Mouse (Mus musculus) CH12.LX (cell line): ENCODE results near the gene U2af2. TPM values are rescaled to one million over a fixed set of nuclear protein-coding genes. Genes with fewer than 3 reads are reported as not detected.

Experiments
- DNase-seq: peaks from one replicate; pipeline ENCODE4 v3.0.0-alpha.2; 2013; ENCODE audit errors: extremely low read depth
- H3K27ac ChIP-seq: 2 replicates; pipeline ENCODE4 v1.5.1; 2012; ENCODE audit warnings: low read depth, mild to moderate bottlenecking, control low read depth, moderate library complexity; ENCODE audit not compliant: insufficient read depth
- H3K27me3 ChIP-seq: replicated peaks from 2 replicates; pipeline ENCODE3; 2012; ENCODE audit warnings: inconsistent platforms
- H3K36me3 ChIP-seq, 2 experiments: replicated peaks in 1 of 2; 2 replicates each; pipeline versions ENCODE3 to v1.6.1; 2012; ENCODE audit warnings: inconsistent platforms in 1 of 2, low read length in 1 of 2, mild to moderate bottlenecking in 1 of 2, mixed read lengths in 1 of 2, moderate library complexity in 1 of 2; ENCODE audit not compliant: control insufficient read depth in 1 of 2, insufficient read depth in 1 of 2
- H3K4me1 ChIP-seq, 2 experiments: 2 replicates each; pipeline ENCODE4 v1.6.1; 2012; ENCODE audit warnings: inconsistent platforms in 1 of 2, moderate library complexity in 1 of 2; ENCODE audit not compliant: insufficient read depth in 2 of 2, control insufficient read depth in 1 of 2
- H3K4me2 ChIP-seq: 2 replicates; pipeline ENCODE4 v1.6.1; 2012; ENCODE audit warnings: low read depth, mild to moderate bottlenecking, control low read depth; ENCODE audit not compliant: poor library complexity, insufficient read depth, severe bottlenecking
- H3K4me3 ChIP-seq, 3 experiments: fragments of 150-350 bp in 1 of 3; sonication (generic) in 1 of 3; replicated peaks in 1 of 3; 2 replicates each; pipeline versions ENCODE3 to v1.5.1; 2011 to 2012; ENCODE audit warnings: low read depth in 2 of 3, low read length in 2 of 3, mild to moderate bottlenecking in 2 of 3, moderate library complexity in 2 of 3, control low read depth in 1 of 3, improper control_type of control experiment in 1 of 3, inconsistent platforms in 1 of 3, mixed read lengths in 1 of 3; ENCODE audit not compliant: poor library complexity in 1 of 3
- H3K79me2 ChIP-seq: replicated peaks from 2 replicates; pipeline ENCODE4 v1.6.1; 2012; ENCODE audit warnings: mild to moderate bottlenecking, moderate library complexity; ENCODE audit not compliant: control insufficient read depth, poor library complexity, insufficient read depth, severe bottlenecking; ENCODE audit errors: extremely low read depth
- H3K9ac ChIP-seq: 2 replicates; pipeline ENCODE4 v1.6.1; 2012; ENCODE audit warnings: low read depth, mild to moderate bottlenecking, control low read depth, moderate library complexity; ENCODE audit not compliant: insufficient read depth
- H3K9me3 ChIP-seq: replicated peaks from 2 replicates; pipeline ENCODE3; 2012; ENCODE audit warnings: low read length, inconsistent platforms, mixed read lengths
- BHLHE40 ChIP-seq: IDR thresholded peaks from 2 replicates; pipeline ENCODE4 v1.6.1; 2011; ENCODE audit warnings: mild to moderate bottlenecking, low read depth, low read length, improper control_type of control experiment
- CHD1 ChIP-seq: IDR thresholded peaks from 2 replicates; pipeline ENCODE4 v1.6.1; 2012; ENCODE audit warnings: low read depth, low read length, improper control_type of control experiment, inconsistent platforms
- E2F4 ChIP-seq: IDR thresholded peaks from 2 replicates; pipeline ENCODE4 v1.6.1; 2011; ENCODE audit warnings: low read depth, low read length, improper control_type of control experiment; ENCODE audit not compliant: insufficient replicate concordance
- ELF1 ChIP-seq: IDR thresholded peaks from 2 replicates; pipeline ENCODE4 v1.6.1; 2014; ENCODE audit warnings: low read depth, mild to moderate bottlenecking, inconsistent platforms, low read length, improper control_type of control experiment
- HCFC1 ChIP-seq: IDR thresholded peaks from 2 replicates; pipeline ENCODE4 v1.6.1; 2012; ENCODE audit warnings: low read depth, mild to moderate bottlenecking, inconsistent platforms, low read length, improper control_type of control experiment
- JUND ChIP-seq: conservative IDR thresholded peaks from 2 replicates; pipeline ENCODE4 v1.6.1; 2011; ENCODE audit warnings: low read depth, low read length, improper control_type of control experiment
- KAT2A ChIP-seq: IDR thresholded peaks from 2 replicates; pipeline ENCODE4 v1.6.1; 2012; ENCODE audit warnings: low read length, improper control_type of control experiment, inconsistent platforms; ENCODE audit not compliant: insufficient replicate concordance
- MAX ChIP-seq: IDR thresholded peaks from 2 replicates; pipeline ENCODE4 v1.6.1; 2011; ENCODE audit warnings: low read length, improper control_type of control experiment
- MXI1 ChIP-seq: IDR thresholded peaks from 2 replicates; pipeline ENCODE4 v1.6.1; 2011; ENCODE audit warnings: mild to moderate bottlenecking, low read depth, low read length, improper control_type of control experiment
- MYC ChIP-seq: IDR thresholded peaks from 2 replicates; pipeline ENCODE4 v1.6.1; 2011; ENCODE audit warnings: low read depth, mild to moderate bottlenecking, improper control_type of control experiment, low read length
- PAX5 ChIP-seq: IDR thresholded peaks from 2 replicates; pipeline ENCODE4 v1.6.1; 2012; ENCODE audit warnings: low read length, inconsistent platforms, mixed read lengths
- RCOR1 ChIP-seq: conservative IDR thresholded peaks from 2 replicates; pipeline ENCODE4 v1.6.1; 2012; ENCODE audit warnings: low read depth, mild to moderate bottlenecking, inconsistent platforms, low read length, improper control_type of control experiment
- dilution Hi-C: fragments of 300-500 bp; cut with MboI; formaldehyde crosslinking; loops from 2 replicates; pipeline ENCODE4 v1.14.3; 2020; ENCODE audit warnings: low sequenced_read_pairs; ENCODE audit not compliant: extremely low pct_unique_long_range_greater_than_20kb, extremely low pct_ligation_motif_present
- in situ Hi-C: fragments of 300-500 bp; cut with MboI; formaldehyde crosslinking; loops from 3 replicates; pipeline ENCODE4 v1.14.3; 2019; ENCODE audit warnings: low sequenced_read_pairs, low pct_ligation_motif_present, low pct_unique_long_range_greater_than_20kb, mixed read lengths
- polyA plus RNA-seq: library from polyadenylated mRNA; unstranded; fragments of >175 nt; gene quantifications from 2 replicates; pipeline ENCODE4 v1.2.1, GENCODE M21; 2012; ENCODE audit warnings: low read depth; ENCODE audit not compliant: insufficient read length
- total RNA-seq, 2 experiments: library from RNA; depleted of rRNA; stranded (reverse); fragments of 300-350 nt in 1 of 2; fragments of >200 nt in 1 of 2; gene quantifications; 2 replicates each; pipeline ENCODE4 v1.2.3; 2012 to 2014

The U2af2 gene
- total and polyA plus RNA-seq, 3 experiments: 293 to 449 (median 295) TPM

GRCm38 (mm10) chr7:5108272-5108671, 46.3 kb downstream of the U2af2 start:
- no peaks in the 10 kb centered on the region for H3K27me3 ChIP-seq
- DNase-seq: no peak
- no peaks in the 10 kb centered on the region for H3K36me3 ChIP-seq
- peaks cover 4% of the 10 kb centered on the region for H3K9me3 ChIP-seq
- no peak overlapping the region for H3K27ac ChIP-seq
- no peaks in the 10 kb centered on the region for H3K4me1 ChIP-seq
- H3K9ac ChIP-seq: no peak overlapping the region
- H3K79me2 ChIP-seq: no peaks in the 10 kb centered on the region
- dilution Hi-C loops (no loop called here), in situ Hi-C loops (no loop called here)
- no peak overlapping the region for H3K4me2 ChIP-seq
- H3K4me3 ChIP-seq: no peak overlapping the region
- no peak for TF ChIP-seq RCOR1
- no peak for TF ChIP-seq KAT2A
- TF ChIP-seq HCFC1: no peak
- no peak for TF ChIP-seq JUND
- TF ChIP-seq BHLHE40: no peak
- no peak for TF ChIP-seq ELF1
- TF ChIP-seq CHD1: no peak
- no peak for TF ChIP-seq MYC

GRCm38 (mm10) chr7:5109301-5109700, 47.4 kb downstream of the U2af2 start:
- H3K9ac ChIP-seq: no peak overlapping the region
- no peaks in the 10 kb centered on the region for H3K27me3 ChIP-seq
- dilution Hi-C loops: no loop called here
- H3K36me3 ChIP-seq: no peaks in the 10 kb centered on the region
- H3K4me1 ChIP-seq: no peaks in the 10 kb centered on the region
- H3K4me3 ChIP-seq: no peak overlapping the region
- TF ChIP-seq KAT2A: no peak
- H3K9me3 ChIP-seq: peaks cover 4% of the 10 kb centered on the region
- no peaks in the 10 kb centered on the region for H3K79me2 ChIP-seq
- no peak overlapping the region for H3K27ac ChIP-seq
- in situ Hi-C loops: no loop called here
- no peak overlapping the region for H3K4me2 ChIP-seq
- no peak for DNase-seq

GRCm38 (mm10) chr7:5112701-5113100, 50.8 kb downstream of the U2af2 start:
- no peak overlapping the region for H3K9ac ChIP-seq

More at GRCm38 (mm10) chr7:5112701-5113100, 50.8 kb downstream of the U2af2 start:
- dilution Hi-C loops: no loop called here
- in situ Hi-C loops: no loop called here
- no peak for TF ChIP-seq MXI1
- no peak for TF ChIP-seq PAX5
- no peak for TF ChIP-seq MAX
- no peak for TF ChIP-seq E2F4
- Histone ChIP-seq H3K4me3 (no peak overlapping the region), H3K9me3 (peaks cover 4% of the 10 kb centered on the region), H3K27me3 (no peaks in the 10 kb centered on the region), H3K4me1 (no peaks in the 10 kb centered on the region), H3K27ac (no peak overlapping the region), H3K79me2 (no peaks in the 10 kb centered on the region), H3K4me2 (no peak overlapping the region), H3K36me3 (no peaks in the 10 kb centered on the region)
- DNase-seq: no peak
